Mouse (Mus musculus) testis, adult 2 months (tissue): ENCODE results near the gene Ccdc63. TPM values are rescaled to one million over a fixed set of nuclear protein-coding genes. Genes with fewer than 3 reads are reported as not detected.

Experiments
- H3K27ac ChIP-seq: fragments of 200-500 bp; 2 replicates; pipeline ENCODE4 v1.5.1; 2012; ENCODE audit warnings: low read depth, low read length; ENCODE audit not compliant: control insufficient read depth, insufficient read depth
- H3K27me3 ChIP-seq: fragments of 200-500 bp; 2 replicates; pipeline ENCODE4 v1.6.1; 2012; ENCODE audit warnings: mild to moderate bottlenecking, low read length, moderate library complexity; ENCODE audit not compliant: control insufficient read depth, insufficient read depth
- H3K36me3 ChIP-seq: fragments of 200-500 bp; 2 replicates; pipeline ENCODE4 v1.6.1; 2012; ENCODE audit warnings: mild to moderate bottlenecking, low read length; ENCODE audit not compliant: control insufficient read depth, insufficient read depth
- H3K4me1 ChIP-seq: fragments of 200-500 bp; 2 replicates; pipeline ENCODE4 v1.6.1; 2012; ENCODE audit warnings: low read length; ENCODE audit not compliant: control insufficient read depth, insufficient read depth
- H3K4me3 ChIP-seq: fragments of 200-500 bp; 2 replicates; pipeline ENCODE4 v1.5.1; 2012; ENCODE audit warnings: low read depth, mild to moderate bottlenecking, low read length, moderate library complexity, mixed read lengths; ENCODE audit not compliant: control insufficient read depth
- CTCF ChIP-seq: fragments of 200-500 bp; IDR thresholded peaks from 2 replicates; pipeline ENCODE4 v1.5.1; 2012; ENCODE audit warnings: low read depth, mild to moderate bottlenecking, inconsistent platforms, low read length, moderate library complexity; ENCODE audit not compliant: control insufficient read depth, insufficient read depth, insufficient replicate concordance
- POLR2A ChIP-seq: fragments of 200-500 bp; IDR thresholded peaks from 2 replicates; pipeline ENCODE4 v1.6.1; 2012; ENCODE audit warnings: low read depth, mild to moderate bottlenecking, inconsistent platforms, low read length, moderate library complexity; ENCODE audit not compliant: control insufficient read depth
- polyA plus RNA-seq: library from polyadenylated mRNA; depleted of rRNA; stranded (reverse); fragments of >200 nt; gene quantifications from 2 replicates; pipeline ENCODE4 v1.2.3, GENCODE M21; 2012

Ccdc63 gene
- polyA plus RNA-seq, 1 experiment = 288 TPM

GRCm38 (mm10) chr5:122091070-122091469, 49.6 kb downstream of the Ccdc63 start:
- no peak for TF ChIP-seq POLR2A
- peak; percentile 90 for TF ChIP-seq CTCF
- no peaks in the 10 kb centered on the region for H3K36me3 ChIP-seq
- no peaks in the 10 kb centered on the region for H3K27me3 ChIP-seq
- H3K27ac ChIP-seq = no peak overlapping the region
- H3K4me3 ChIP-seq = no peak overlapping the region
- no peaks in the 10 kb centered on the region for H3K4me1 ChIP-seq

- TF ChIP-seq POLR2A = no peak
- no peak for TF ChIP-seq CTCF
- H3K36me3 ChIP-seq = no peaks in the 10 kb centered on the region
- H3K27me3 ChIP-seq = no peaks in the 10 kb centered on the region
- H3K4me3 ChIP-seq = no peak overlapping the region
- H3K27ac ChIP-seq = no peak overlapping the region
- H3K4me1 ChIP-seq = no peaks in the 10 kb centered on the region
These were observed 51.0 kb downstream of the Ccdc63 start for GRCm38 (mm10) chr5:122089664-122090063.

- H3K27me3 ChIP-seq = no peaks in the 10 kb centered on the region
- H3K36me3 ChIP-seq = no peaks in the 10 kb centered on the region
- H3K27ac ChIP-seq = no peak overlapping the region
- no peaks in the 10 kb centered on the region for H3K4me1 ChIP-seq
- TF ChIP-seq CTCF (peak; percentile 95), POLR2A (no peak)
- no peak overlapping the region for H3K4me3 ChIP-seq
These were observed 51.7 kb downstream of the Ccdc63 start for GRCm38 (mm10) chr5:122088917-122089316.

- Histone ChIP-seq H3K4me1 (no peaks in the 10 kb centered on the region), H3K27ac (no peak overlapping the region), H3K4me3 (no peak overlapping the region), H3K36me3 (no peaks in the 10 kb centered on the region), H3K27me3 (no peaks in the 10 kb centered on the region)
- no peak for TF ChIP-seq CTCF
- no peak for TF ChIP-seq POLR2A
These were observed 54.5 kb downstream of the Ccdc63 start for GRCm38 (mm10) chr5:122086121-122086520.

GRCm38 (mm10) chr5:122085291-122085690, 55.3 kb downstream of the Ccdc63 start:
- Histone ChIP-seq H3K36me3 (no peaks in the 10 kb centered on the region), H3K27me3 (no peaks in the 10 kb centered on the region), H3K4me1 (no peaks in the 10 kb centered on the region), H3K27ac (no peak overlapping the region), H3K4me3 (no peak overlapping the region)
- no peak for TF ChIP-seq POLR2A
- no peak for TF ChIP-seq CTCF

- no peak overlapping the region for H3K4me3 ChIP-seq
- no peaks in the 10 kb centered on the region for H3K36me3 ChIP-seq
- H3K27me3 ChIP-seq = no peaks in the 10 kb centered on the region
- H3K4me1 ChIP-seq = no peaks in the 10 kb centered on the region
- H3K27ac ChIP-seq = no peak overlapping the region
- TF ChIP-seq CTCF (no peak), POLR2A (no peak)
These were observed 56.2 kb downstream of the Ccdc63 start for GRCm38 (mm10) chr5:122084470-122084869.

GRCm38 (mm10) chr5:122083282-122083681, 57.3 kb downstream of the Ccdc63 start:
- no peaks in the 10 kb centered on the region for H3K36me3 ChIP-seq
- no peak for TF ChIP-seq CTCF
- TF ChIP-seq POLR2A = no peak
- no peaks in the 10 kb centered on the region for H3K27me3 ChIP-seq
- no peaks in the 10 kb centered on the region for H3K4me1 ChIP-seq
- no peak overlapping the region for H3K4me3 ChIP-seq
- no peak overlapping the region for H3K27ac ChIP-seq

GRCm38 (mm10) chr5:122081471-122081870, 59.2 kb downstream of the Ccdc63 start:
- H3K4me1 ChIP-seq = no peaks in the 10 kb centered on the region
- H3K36me3 ChIP-seq = no peaks in the 10 kb centered on the region
- no peaks in the 10 kb centered on the region for H3K27me3 ChIP-seq
- no peak overlapping the region for H3K4me3 ChIP-seq
- TF ChIP-seq CTCF (no peak), POLR2A (no peak)
- H3K27ac ChIP-seq = no peak overlapping the region
